Mouse (Mus musculus) heart, postnatal 0 days (tissue): ENCODE data around the gene Serpinf2.

ENCODE experiments used
- CTCF ChIP-seq: IDR thresholded peaks from 2 replicates; pipeline ENCODE4 v1.5.1; 2016; ENCODE audit warnings: antibody characterized with exemption, control low read depth, low read depth
- EP300 ChIP-seq: IDR thresholded peaks from 2 replicates; pipeline ENCODE4 v1.6.1; 2016; ENCODE audit warnings: antibody characterized with exemption, low read depth

GRCm38 (mm10) chr11:75439951-75440350 is 560 bp upstream of the Serpinf2 start:
- no peak for TF ChIP-seq EP300
- TF ChIP-seq CTCF, result no peak
